Mouse (Mus musculus) midbrain, embryonic 14.5 days (tissue): ENCODE results near the gene Tdrd12. TPM values are rescaled to one million over a fixed set of nuclear protein-coding genes. Genes with fewer than 3 reads are reported as not detected.

ENCODE experiments used
- ATAC-seq: fragments of 200-750 bp; cut with Nextera tagmentation; 2 replicates; pipeline ENCODE4 v1.8.0; 2017; ENCODE audit warnings: moderate number of reproducible peaks, moderate library complexity; ENCODE audit not compliant: low FRiP score, low TSS enrichment
- DNase-seq: peaks from one replicate; pipeline ENCODE4 v3.0.0-alpha.2; 2015
- H3K27ac ChIP-seq: fragments of 300-500 bp; sonication (generic); replicated peaks from 2 replicates; pipeline ENCODE4 v1.5.1; 2014; ENCODE audit warnings: mild to moderate bottlenecking, low read depth, low read length, moderate library complexity
- H3K27me3 ChIP-seq: fragments of 300-500 bp; sonication (generic); 2 replicates; pipeline ENCODE4 v1.6.1; 2014; ENCODE audit warnings: low read length, control low read depth, mixed read lengths; ENCODE audit not compliant: control insufficient read depth, insufficient read depth
- H3K36me3 ChIP-seq: fragments of 300-500 bp; sonication (generic); 2 replicates; pipeline ENCODE4 v1.6.1; 2014; ENCODE audit warnings: low read length, control low read depth; ENCODE audit not compliant: control insufficient read depth, insufficient read depth
- H3K4me1 ChIP-seq: fragments of 300-500 bp; sonication (generic); 2 replicates; pipeline ENCODE4 v1.6.1; 2014; ENCODE audit warnings: mild to moderate bottlenecking, antibody characterized with exemption, low read length, control low read depth; ENCODE audit not compliant: control insufficient read depth, insufficient read depth
- H3K4me2 ChIP-seq: fragments of 300-500 bp; sonication (generic); 2 replicates; pipeline ENCODE4 v1.6.1; 2014; ENCODE audit warnings: mild to moderate bottlenecking, low read length, moderate library complexity
- H3K4me3 ChIP-seq: fragments of 300-500 bp; sonication (generic); replicated peaks from 2 replicates; pipeline ENCODE4 v1.5.1; 2014; ENCODE audit warnings: low read depth, low read length
- H3K9ac ChIP-seq: fragments of 300-500 bp; sonication (generic); replicated peaks from 2 replicates; pipeline ENCODE4 v1.6.1; 2014; ENCODE audit warnings: mild to moderate bottlenecking, low read length, moderate library complexity
- H3K9me3 ChIP-seq: fragments of 300-500 bp; sonication (generic); 2 replicates; pipeline ENCODE4 v1.6.1; 2016; ENCODE audit warnings: low read length, control low read depth, mixed read lengths; ENCODE audit not compliant: control insufficient read depth
- WGBS: fragments of 180-500 bp; shearing (Covaris S2); extraction: QIAGEN DNeasy Blood & Tissue Kit; methylation state at CpG from one replicate; pipeline ENCODE4 v1.1.7; 2014; 5-methylcytosine and 5-hydroxymethylcytosine counted together
- polyA plus RNA-seq: library from polyadenylated mRNA; unstranded; fragments of >200 nt; fragmentation: Nextera tagmentation; extraction: Ambion mirVana; gene quantifications from 2 replicates; pipeline ENCODE4 v1.2.1, GENCODE M21; 2014

Tdrd12 gene
- polyA plus RNA-seq, 1 experiment from 2014 or later, result 0.97 TPM

- Histone ChIP-seq H3K4me3 (no peak overlapping the region), H3K9me3 (no peaks in the 10 kb centered on the region), H3K27me3 (no peaks in the 10 kb centered on the region), H3K4me2 (no peak overlapping the region), H3K9ac (no peak overlapping the region), H3K4me1 (no peaks in the 10 kb centered on the region), H3K36me3 (no peaks in the 10 kb centered on the region), H3K27ac (no peak overlapping the region)
- ATAC-seq (no peak), DNase-seq (no peak)
- WGBS, result 36% methylated on average over 4 of the region's 4 CpGs
Measured at GRCm38 (mm10) chr7:35447501-35447900, 90.0 kb downstream of the Tdrd12 start.

- Histone ChIP-seq H3K4me2 (no peak overlapping the region), H3K9ac (no peak overlapping the region), H3K27ac (no peak overlapping the region), H3K36me3 (peaks cover 64% of the 10 kb centered on the region), H3K4me3 (no peak overlapping the region), H3K4me1 (no peaks in the 10 kb centered on the region), H3K27me3 (no peaks in the 10 kb centered on the region), H3K9me3 (no peaks in the 10 kb centered on the region)
- no peak for ATAC-seq
- no peak for DNase-seq
- 78% methylated on average over 9 of the region's 9 CpGs for WGBS
Measured at GRCm38 (mm10) chr7:35435266-35435665, 102.3 kb downstream of the Tdrd12 start.

- no peaks in the 10 kb centered on the region for H3K4me1 ChIP-seq
- H3K9me3 ChIP-seq, result no peaks in the 10 kb centered on the region
- H3K4me3 ChIP-seq, result no peak overlapping the region
- H3K27ac ChIP-seq, result no peak overlapping the region
- 93% methylated on average over 10 of the region's 10 CpGs for WGBS
- ATAC-seq (no peak), DNase-seq (no peak)
- H3K9ac ChIP-seq, result no peak overlapping the region
- H3K4me2 ChIP-seq, result no peak overlapping the region
- peaks cover 60% of the 10 kb centered on the region for H3K36me3 ChIP-seq
- H3K27me3 ChIP-seq, result no peaks in the 10 kb centered on the region
Measured at GRCm38 (mm10) chr7:35428146-35428545, 109.4 kb downstream of the Tdrd12 start.

GRCm38 (mm10) chr7:35423071-35423470, 114.5 kb downstream of the Tdrd12 start:
- H3K9me3 ChIP-seq, result no peaks in the 10 kb centered on the region
- H3K27ac ChIP-seq, result no peak overlapping the region
- H3K4me3 ChIP-seq, result no peak overlapping the region
- peaks cover 67% of the 10 kb centered on the region for H3K36me3 ChIP-seq
- DNase-seq (no peak), ATAC-seq (no peak)
- H3K27me3 ChIP-seq, result no peaks in the 10 kb centered on the region
- WGBS, result 95% methylated on average over 10 of the region's 10 CpGs
- H3K4me2 ChIP-seq, result no peak overlapping the region
- H3K9ac ChIP-seq, result no peak overlapping the region
- no peaks in the 10 kb centered on the region for H3K4me1 ChIP-seq

Other genes starting within 250 kb of the Tdrd12 start
- 19.7 and 22.8 TPM in 2 replicates for gene Gpatch1, start 219.3 kb downstream of the Tdrd12 start, polyA plus RNA-seq
- gene Rhpn2, start 203.6 kb downstream of the Tdrd12 start, polyA plus RNA-seq, result 1.5 and 1.9 TPM in 2 replicates
- gene Faap24, start 140.9 kb downstream of the Tdrd12 start, polyA plus RNA-seq, result 17.7 and 19.1 TPM in 2 replicates
- 19.7 and 27.2 TPM in 2 replicates for gene Cep89, start 140.7 kb downstream of the Tdrd12 start, polyA plus RNA-seq
- not detected in 2 replicates for gene Slc7a9, start 88.9 kb downstream of the Tdrd12 start, polyA plus RNA-seq
- gene Nudt19, start 18.6 kb upstream of the Tdrd12 start, polyA plus RNA-seq, result 86.2 and 87.1 TPM in 2 replicates
- gene Rgs9bp, start 47.8 kb upstream of the Tdrd12 start, polyA plus RNA-seq, result 0.07 TPM in 1 of 2 replicates, not detected in the other
- gene Ankrd27, start 48.5 kb upstream of the Tdrd12 start, polyA plus RNA-seq, result 15.6 and 17.9 TPM in 2 replicates
- gene Pdcd5, start 109.8 kb upstream of the Tdrd12 start, polyA plus RNA-seq, result 238 and 295 TPM in 2 replicates
- 44.1 and 52.7 TPM in 2 replicates for gene Dpy19l3, start 216.7 kb upstream of the Tdrd12 start, polyA plus RNA-seq